Mouse (Mus musculus) CD4-positive, CD25-positive, alpha-beta regulatory T cell, adult 4 months (primary cell): ENCODE data around the gene Flt1. TPM values are rescaled to one million over a fixed set of nuclear protein-coding genes. Genes with fewer than 3 reads are reported as not detected.

Experiments
- ATAC-seq: one replicate; pipeline ENCODE4 v1.8.0; 2017
- polyA plus RNA-seq, 2 experiments: library from polyadenylated mRNA; unstranded; fragments of 100-300 nt; shearing (Covaris generic); gene quantifications; one replicate each; pipeline ENCODE4 v1.2.1; 2017

Gene Flt1
- polyA plus RNA-seq, 2 experiments from 2014 or later: 0.13 TPM; not detected in 1

GRCm38 (mm10) chr5:147724391-147724790 lies 1.4 kb downstream of the Flt1 start:
- no peak for ATAC-seq

- ATAC-seq: no peak
These were observed 2.0 kb downstream of the Flt1 start for GRCm38 (mm10) chr5:147723811-147724210.

GRCm38 (mm10) chr5:147721438-147721837 lies 4.4 kb downstream of the Flt1 start:
- ATAC-seq: no peak

- no peak for ATAC-seq
These were observed 7.5 kb downstream of the Flt1 start for GRCm38 (mm10) chr5:147718335-147718734.

- no peak for ATAC-seq
These were observed 9.1 kb downstream of the Flt1 start for GRCm38 (mm10) chr5:147716697-147717217.

- no peak for ATAC-seq
These were observed 9.5 kb downstream of the Flt1 start for GRCm38 (mm10) chr5:147716276-147716675.

GRCm38 (mm10) chr5:147715391-147715790 lies 10.4 kb downstream of the Flt1 start:
- no peak for ATAC-seq

- no peak for ATAC-seq
These were observed 17.3 kb downstream of the Flt1 start for GRCm38 (mm10) chr5:147708500-147708899.

- ATAC-seq: no peak
These were observed 18.3 kb downstream of the Flt1 start for GRCm38 (mm10) chr5:147707479-147707878.

GRCm38 (mm10) chr5:147704890-147705289 lies 20.9 kb downstream of the Flt1 start:
- no peak for ATAC-seq

GRCm38 (mm10) chr5:147702423-147702822 lies 23.4 kb downstream of the Flt1 start:
- ATAC-seq: no peak

- no peak for ATAC-seq
These were observed 24.8 kb downstream of the Flt1 start for GRCm38 (mm10) chr5:147701024-147701423.

- no peak for ATAC-seq
These were observed 27.8 kb downstream of the Flt1 start for GRCm38 (mm10) chr5:147698044-147698443.

- no peak for ATAC-seq
These were observed 28.6 kb downstream of the Flt1 start for GRCm38 (mm10) chr5:147697165-147697564.

GRCm38 (mm10) chr5:147692622-147693021 lies 33.2 kb downstream of the Flt1 start:
- ATAC-seq: no peak

- no peak for ATAC-seq
These were observed 42.0 kb downstream of the Flt1 start for GRCm38 (mm10) chr5:147683707-147684323.

- ATAC-seq: no peak
These were observed 44.6 kb downstream of the Flt1 start for GRCm38 (mm10) chr5:147681224-147681623.

- ATAC-seq: no peak
These were observed 45.1 kb downstream of the Flt1 start for GRCm38 (mm10) chr5:147680711-147681110.

- ATAC-seq: no peak
These were observed 46.5 kb downstream of the Flt1 start for GRCm38 (mm10) chr5:147679316-147679715.

GRCm38 (mm10) chr5:147675791-147676190 lies 50.0 kb downstream of the Flt1 start:
- no peak for ATAC-seq

GRCm38 (mm10) chr5:147671765-147672424 lies 53.9 kb downstream of the Flt1 start:
- ATAC-seq: no peak

GRCm38 (mm10) chr5:147668637-147669344 lies 57.0 kb downstream of the Flt1 start:
- ATAC-seq: no peak

GRCm38 (mm10) chr5:147665946-147666345 lies 59.9 kb downstream of the Flt1 start:
- no peak for ATAC-seq

GRCm38 (mm10) chr5:147665381-147665780 lies 60.4 kb downstream of the Flt1 start:
- ATAC-seq: no peak
